Mouse (Mus musculus): ENCODE measurements at regions not wholly inside any gene's neighbourhood (a gene's known extent, or its start where the extent isn't known, plus 50 kb on each side); places are given as distances from the start of the nearest gene placed in this dataset.

- no peak overlapping the region for H3K4me2 ChIP-seq (replicated peaks; ENCODE audit: low read depth)
- no peaks in the 10 kb centered on the region for H3K4me1 ChIP-seq (replicated peaks; ENCODE audit: control insufficient read depth, insufficient read depth, low read length)
- H3K9ac ChIP-seq (ENCODE audit: low read depth, low read length), result no peak overlapping the region
- H3K27ac ChIP-seq (ENCODE audit: low read depth, low read length), result no peak overlapping the region
- no peak for ATAC-seq
- WGBS, result 96% methylated on average over 2 of the region's 2 CpGs
- no peak for TF ChIP-seq CTCF (IDR thresholded peaks at IDR 0.05; ENCODE audit: low read depth)
- no peaks in the 10 kb centered on the region for H3K27me3 ChIP-seq (replicated peaks; ENCODE audit: control insufficient read depth, insufficient read depth, low read length)
- no peaks in the 10 kb centered on the region for H3K9me3 ChIP-seq (ENCODE audit: control insufficient read depth)
- H3K4me3 ChIP-seq (ENCODE audit: low read depth, low read length), result no peak overlapping the region
- no peaks in the 10 kb centered on the region for H3K36me3 ChIP-seq (ENCODE audit: control insufficient read depth, insufficient read depth)
Measured at GRCm38 (mm10) chr1:142771010-142771409, 869.5 kb upstream of the B3galt2 start.

All from intestine, postnatal 0 days (tissue).